Mouse (Mus musculus) erythroid progenitor cell, adult 5-6 weeks (primary cell): ENCODE measurements around the gene Tph1. TPM values are rescaled to one million over a fixed set of nuclear protein-coding genes. Genes with fewer than 3 reads are reported as not detected.

Source experiments
- ATAC-seq: replicated peaks from 2 replicates; pipeline ENCODE4 v1.8.0; 2016; ENCODE audit warnings: moderate number of reproducible peaks, mild to moderate bottlenecking, moderate TSS enrichment, inconsistent platforms; ENCODE audit not compliant: poor library complexity, low FRiP score, severe bottlenecking
- total RNA-seq, 2 experiments: library from RNA; stranded (forward) in 1 of 2; stranded (reverse) in 1 of 2; fragments of 150-400 nt in 1 of 2; fragments of 186-747, 209-891 nt in 1 of 2; gene quantifications; 2 replicates each; pipeline versions ENCODE4 v1.2.3 to v1.2.4; 2015 to 2017; ENCODE audit warnings: low replicate concordance in 2 of 2

Gene Tph1
- total RNA-seq, 2 experiments from 2014 or later = not detected

DNA sequence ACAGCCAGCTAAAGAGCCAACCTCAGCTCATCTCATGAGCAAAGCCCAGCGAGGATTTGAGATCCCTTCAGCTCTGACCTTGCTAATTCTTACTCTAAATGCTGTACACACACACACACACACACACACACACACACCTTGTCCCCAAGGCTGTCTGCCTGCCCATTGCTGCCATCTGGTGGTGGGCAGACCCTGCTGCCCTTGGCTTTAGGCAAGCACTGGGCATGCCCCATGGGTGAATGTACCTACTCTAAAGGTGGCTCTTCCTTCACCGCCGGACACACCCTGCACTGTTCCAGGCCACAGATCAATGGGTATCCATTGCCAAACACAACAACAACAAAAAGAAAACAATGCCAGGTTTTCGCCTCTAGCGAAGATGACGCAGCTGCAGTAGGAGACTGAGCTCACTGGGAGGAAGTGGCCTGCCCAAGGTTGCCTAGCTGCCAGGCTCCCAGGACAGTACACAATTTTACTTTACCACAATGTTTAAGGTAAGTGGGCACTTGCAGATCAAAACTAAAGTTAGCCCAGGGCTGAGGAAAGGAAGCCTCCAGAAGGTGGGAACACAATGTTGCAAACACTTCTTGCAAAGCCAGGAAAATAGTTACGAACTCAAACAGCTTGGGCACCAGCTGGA is 65.8 kb downstream of the Tph1 start:
- ATAC-seq = no peak

DNA sequence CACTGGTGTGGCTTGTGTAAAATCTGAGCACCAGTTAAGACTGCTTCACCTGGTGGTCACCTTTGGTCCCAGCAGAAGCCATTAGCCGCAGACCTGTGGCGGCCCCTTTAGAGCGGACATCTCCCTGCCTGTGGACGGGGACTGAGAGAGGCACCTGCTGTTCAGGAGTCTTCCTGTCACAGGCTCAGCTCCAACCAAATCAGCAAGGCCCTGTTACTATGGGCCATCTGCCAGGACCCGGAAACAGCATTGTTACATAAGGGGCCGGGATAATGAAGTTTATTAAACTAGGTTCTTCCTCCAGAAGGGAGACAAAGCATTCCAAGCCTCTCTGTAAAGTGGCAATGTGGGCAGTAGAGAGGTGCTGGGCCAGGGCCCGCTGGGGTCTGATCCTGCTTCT is 69.3 kb downstream of the Tph1 start:
- ATAC-seq = no peak

DNA sequence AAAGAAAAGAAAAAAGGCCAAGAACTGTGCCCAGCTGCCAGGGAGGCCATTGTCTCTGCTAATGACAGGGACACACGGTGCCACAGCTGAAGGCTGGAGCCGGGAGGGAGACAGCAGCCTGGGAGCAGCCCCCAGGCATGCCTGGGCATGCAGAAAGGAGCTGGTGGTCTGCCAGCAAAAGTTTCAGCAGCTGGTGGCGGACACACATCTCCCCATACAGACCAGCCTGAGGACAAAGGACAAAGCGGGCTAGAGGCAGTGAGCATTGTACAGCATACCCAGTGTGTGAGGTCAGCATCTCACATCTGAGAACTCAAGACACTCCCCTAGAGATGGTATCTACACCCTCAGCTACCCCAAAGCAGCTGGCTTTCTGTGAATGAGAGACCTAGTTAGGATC is 70.3 kb downstream of the Tph1 start:
- no peak for ATAC-seq

DNA sequence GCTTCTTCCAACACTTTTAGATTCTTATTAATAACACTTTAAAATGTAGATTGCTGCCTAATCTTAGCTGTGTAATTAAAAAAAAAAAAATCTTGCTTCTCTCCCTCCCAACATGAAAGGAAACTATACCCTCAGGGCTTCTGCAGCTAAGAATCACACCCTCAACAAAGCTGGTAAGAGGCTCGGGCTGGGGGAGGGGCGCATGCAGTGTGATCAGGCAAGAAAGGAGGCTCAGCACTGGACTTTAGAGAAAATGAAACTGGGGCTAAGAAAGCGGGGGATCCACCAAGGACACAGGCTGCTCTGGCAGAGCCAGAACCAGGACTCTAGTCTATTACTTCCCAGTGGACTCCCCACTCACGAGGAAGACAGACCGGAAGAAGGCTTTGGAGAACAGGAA is 71.2 kb downstream of the Tph1 start:
- ATAC-seq = no peak

DNA sequence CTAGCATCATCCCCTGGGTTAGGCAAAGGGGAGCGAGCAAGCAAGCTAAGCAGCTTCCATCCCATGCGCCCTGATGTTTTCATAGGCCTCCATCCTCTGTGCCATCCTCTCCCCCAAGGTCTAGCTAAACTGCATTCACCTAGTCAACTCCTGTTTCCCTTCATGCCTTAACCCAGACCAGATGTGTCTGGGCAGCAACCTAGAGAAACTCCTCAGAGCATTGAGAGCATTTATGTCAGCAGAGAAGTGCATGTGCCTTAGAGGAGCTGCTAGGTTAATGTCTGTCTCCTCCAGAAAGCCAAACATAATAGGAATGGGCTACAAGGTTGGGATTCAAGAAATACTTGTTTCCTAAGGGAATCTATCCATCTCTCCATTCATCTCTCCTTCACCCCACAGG is 75.3 kb downstream of the Tph1 start:
- ATAC-seq = no peak

Other genes with a start within 250 kb of the Tph1 start
- gene Sergef, start 32.7 kb downstream of the Tph1 start, total RNA-seq (2015; ENCODE audit: low replicate concordance) = 4.6 TPM in 1 of 2 replicates, not detected in the other
- gene Sergef, start 32.7 kb downstream of the Tph1 start, total RNA-seq (2017; ENCODE audit: low replicate concordance) = 0.23 and 0.26 TPM in 2 replicates
- gene Saal1, start 38.1 kb upstream of the Tph1 start, total RNA-seq (2015; ENCODE audit: low replicate concordance) = 7.1 and 7.9 TPM in 2 replicates
- 4.4 and 9.9 TPM in 2 replicates for gene Saal1, start 38.1 kb upstream of the Tph1 start, total RNA-seq (2017; ENCODE audit: low replicate concordance)
- not detected in 2 replicates for gene Saa3, start 43.2 kb upstream of the Tph1 start, total RNA-seq (2015; ENCODE audit: low replicate concordance)
- not detected in 2 replicates for gene Saa3, start 43.2 kb upstream of the Tph1 start, total RNA-seq (2017; ENCODE audit: low replicate concordance)
- gene Saa4, start 60.1 kb upstream of the Tph1 start, total RNA-seq (2015; ENCODE audit: low replicate concordance) = not detected in 2 replicates
- not detected in 2 replicates for gene Saa4, start 60.1 kb upstream of the Tph1 start, total RNA-seq (2017; ENCODE audit: low replicate concordance)
- gene Saa1, start 70.4 kb upstream of the Tph1 start, total RNA-seq (2015; ENCODE audit: low replicate concordance) = not detected in 2 replicates
- gene Saa1, start 70.4 kb upstream of the Tph1 start, total RNA-seq (2017; ENCODE audit: low replicate concordance) = not detected in 2 replicates
- not detected in 2 replicates for gene Saa2, start 79.3 kb upstream of the Tph1 start, total RNA-seq (2015; ENCODE audit: low replicate concordance)
- gene Saa2, start 79.3 kb upstream of the Tph1 start, total RNA-seq (2017; ENCODE audit: low replicate concordance) = not detected in 2 replicates
- 7.2 and 9.2 TPM in 2 replicates for gene Hps5, start 123.5 kb upstream of the Tph1 start, total RNA-seq (2015; ENCODE audit: low replicate concordance)
- gene Hps5, start 123.5 kb upstream of the Tph1 start, total RNA-seq (2017; ENCODE audit: low replicate concordance) = 19.8 and 29.9 TPM in 2 replicates
- 16.2 and 28.5 TPM in 2 replicates for gene Gtf2h1, start 123.6 kb upstream of the Tph1 start, total RNA-seq (2015; ENCODE audit: low replicate concordance)
- gene Gtf2h1, start 123.6 kb upstream of the Tph1 start, total RNA-seq (2017; ENCODE audit: low replicate concordance) = 15.2 and 25.9 TPM in 2 replicates
- gene Ldha, start 168.9 kb upstream of the Tph1 start, total RNA-seq (2015; ENCODE audit: low replicate concordance) = 72.9 and 85.4 TPM in 2 replicates
- 29.2 and 59.4 TPM in 2 replicates for gene Ldha, start 168.9 kb upstream of the Tph1 start, total RNA-seq (2017; ENCODE audit: low replicate concordance)
- gene Ldhc, start 188.7 kb upstream of the Tph1 start, total RNA-seq (2015; ENCODE audit: low replicate concordance) = 2.2 TPM in 1 of 2 replicates, not detected in the other
- gene Ldhc, start 188.7 kb upstream of the Tph1 start, total RNA-seq (2017; ENCODE audit: low replicate concordance) = 0.64 TPM in 1 of 2 replicates, not detected in the other
- 75.7 and 78.4 TPM in 2 replicates for gene Tsg101, start 247.4 kb upstream of the Tph1 start, total RNA-seq (2015; ENCODE audit: low replicate concordance)
- gene Tsg101, start 247.4 kb upstream of the Tph1 start, total RNA-seq (2017; ENCODE audit: low replicate concordance) = 23.5 and 33.8 TPM in 2 replicates